Mouse (Mus musculus): ENCODE data around the gene Chn2. TPM values are rescaled to one million over a fixed set of nuclear protein-coding genes. Genes with fewer than 3 reads are reported as not detected.

The Chn2 gene
- polyA plus RNA-seq, 1 experiment from 2014 or later, result 31.9 TPM

GRCm38 (mm10) chr6:54264537-54264936 lies 225.2 kb downstream of the Chn2 start:
- ATAC-seq, result no peak
- H3K4me3 ChIP-seq, result no peak overlapping the region
- no peaks in the 10 kb centered on the region for H3K36me3 ChIP-seq (ENCODE audit: poor library complexity, severe bottlenecking)
- no peaks in the 10 kb centered on the region for H3K4me1 ChIP-seq
- H3K9ac ChIP-seq, result no peak overlapping the region
- H3K27me3 ChIP-seq, result no peaks in the 10 kb centered on the region
- no peaks in the 10 kb centered on the region for H3K9me3 ChIP-seq (replicated peaks)
- no peak overlapping the region for H3K4me2 ChIP-seq
- no peak overlapping the region for H3K27ac ChIP-seq
- WGBS, result 81% methylated on average over 7 of the region's 7 CpGs

- H3K9me3 ChIP-seq (replicated peaks), result no peaks in the 10 kb centered on the region
- WGBS, result 87% methylated on average over 6 of the region's 6 CpGs
- ATAC-seq, result no peak
- no peak overlapping the region for H3K4me2 ChIP-seq
- H3K4me3 ChIP-seq, result no peak overlapping the region
- H3K27me3 ChIP-seq, result no peaks in the 10 kb centered on the region
- H3K27ac ChIP-seq, result no peak overlapping the region
- H3K4me1 ChIP-seq, result no peaks in the 10 kb centered on the region
- no peak overlapping the region for H3K9ac ChIP-seq
- no peaks in the 10 kb centered on the region for H3K36me3 ChIP-seq (ENCODE audit: poor library complexity, severe bottlenecking)
Observed at GRCm38 (mm10) chr6:54265384-54265783, 226.0 kb downstream of the Chn2 start.

- 65% methylated on average over 14 of the region's 14 CpGs for WGBS
Observed at GRCm38 (mm10) chr6:54272556-54273378, 233.4 kb downstream of the Chn2 start.

GRCm38 (mm10) chr6:54273379-54273730 lies 234.0 kb downstream of the Chn2 start:
- Histone ChIP-seq H3K27ac (no peak overlapping the region), H3K4me2 (no peak overlapping the region), H3K4me1 (peaks cover 25% of the 10 kb centered on the region), H3K9ac (no peak overlapping the region), H3K4me3 (no peak overlapping the region), H3K9me3 (replicated peaks) (no peaks in the 10 kb centered on the region), H3K27me3 (no peaks in the 10 kb centered on the region), H3K36me3 (ENCODE audit: poor library complexity, severe bottlenecking) (no peaks in the 10 kb centered on the region)
- no peak for ATAC-seq
- 63% methylated on average over 6 of the region's 6 CpGs for WGBS

More at GRCm38 (mm10) chr6:54272556-54273378, 233.4 kb downstream of the Chn2 start:
- no peaks in the 10 kb centered on the region for H3K36me3 ChIP-seq (ENCODE audit: poor library complexity, severe bottlenecking)
- H3K4me3 ChIP-seq, result no peak overlapping the region
- no peaks in the 10 kb centered on the region for H3K27me3 ChIP-seq
- H3K4me2 ChIP-seq, result no peak overlapping the region
- no peak for ATAC-seq
- H3K27ac ChIP-seq, result no peak overlapping the region
- H3K4me1 ChIP-seq, result peaks cover 19% of the 10 kb centered on the region
- H3K9ac ChIP-seq, result no peak overlapping the region
- no peaks in the 10 kb centered on the region for H3K9me3 ChIP-seq (replicated peaks)

- ATAC-seq, result no peak
- no peaks in the 10 kb centered on the region for H3K9me3 ChIP-seq (replicated peaks)
- H3K4me3 ChIP-seq, result no peak overlapping the region
- peaks cover 24% of the 10 kb centered on the region for H3K4me1 ChIP-seq
- H3K36me3 ChIP-seq (ENCODE audit: poor library complexity, severe bottlenecking), result no peaks in the 10 kb centered on the region
- WGBS, result 83% methylated on average over 4 of the region's 4 CpGs
- no peak overlapping the region for H3K4me2 ChIP-seq
- H3K9ac ChIP-seq, result no peak overlapping the region
- no peak overlapping the region for H3K27ac ChIP-seq
- no peaks in the 10 kb centered on the region for H3K27me3 ChIP-seq
Observed at GRCm38 (mm10) chr6:54277234-54277633, 237.9 kb downstream of the Chn2 start.

GRCm38 (mm10) chr6:54277828-54278227 lies 238.5 kb downstream of the Chn2 start:
- Histone ChIP-seq H3K9ac (no peak overlapping the region), H3K4me3 (no peak overlapping the region), H3K9me3 (replicated peaks) (no peaks in the 10 kb centered on the region), H3K27me3 (no peaks in the 10 kb centered on the region), H3K4me2 (no peak overlapping the region), H3K4me1 (peaks cover 18% of the 10 kb centered on the region), H3K36me3 (ENCODE audit: poor library complexity, severe bottlenecking) (no peaks in the 10 kb centered on the region), H3K27ac (no peak overlapping the region)
- no peak; the same call in 1 of the 2 replicates for ATAC-seq
- WGBS, result 13% methylated on average over 5 of the region's 5 CpGs

GRCm38 (mm10) chr6:54278613-54279012 lies 239.3 kb downstream of the Chn2 start:
- WGBS, result 91% methylated on average over 2 of the region's 2 CpGs
- H3K4me2 ChIP-seq, result no peak overlapping the region
- ATAC-seq, result no peak
- peaks cover 14% of the 10 kb centered on the region for H3K4me1 ChIP-seq
- H3K27me3 ChIP-seq, result no peaks in the 10 kb centered on the region
- H3K27ac ChIP-seq, result no peak overlapping the region
- no peak overlapping the region for H3K4me3 ChIP-seq
- H3K9me3 ChIP-seq (replicated peaks), result no peaks in the 10 kb centered on the region
- H3K36me3 ChIP-seq (ENCODE audit: poor library complexity, severe bottlenecking), result no peaks in the 10 kb centered on the region
- no peak overlapping the region for H3K9ac ChIP-seq

- no peak for ATAC-seq
- no peak overlapping the region for H3K27ac ChIP-seq
- whole genome bisulfite sequencing, result 91% methylated on average over 11 of the region's 11 CpGs
- no peaks in the 10 kb centered on the region for H3K9me3 ChIP-seq (replicated peaks)
- H3K36me3 ChIP-seq (ENCODE audit: poor library complexity, severe bottlenecking), result no peaks in the 10 kb centered on the region
- H3K9ac ChIP-seq, result no peak overlapping the region
- H3K4me2 ChIP-seq, result no peak overlapping the region
- H3K4me3 ChIP-seq, result no peak overlapping the region
- H3K4me1 ChIP-seq, result peaks cover 14% of the 10 kb centered on the region
- no peaks in the 10 kb centered on the region for H3K27me3 ChIP-seq
Observed at GRCm38 (mm10) chr6:54279391-54279790, 240.0 kb downstream of the Chn2 start.

- H3K9ac ChIP-seq, result no peak overlapping the region
- no peak overlapping the region for H3K4me3 ChIP-seq
- H3K4me2 ChIP-seq, result no peak overlapping the region
- H3K27ac ChIP-seq, result no peak overlapping the region
- peaks cover 14% of the 10 kb centered on the region for H3K4me1 ChIP-seq
- WGBS, result 80% methylated on average over 6 of the region's 6 CpGs
- no peaks in the 10 kb centered on the region for H3K36me3 ChIP-seq (ENCODE audit: poor library complexity, severe bottlenecking)
- no peaks in the 10 kb centered on the region for H3K9me3 ChIP-seq (replicated peaks)
- ATAC-seq, result no peak
- no peaks in the 10 kb centered on the region for H3K27me3 ChIP-seq
Observed at GRCm38 (mm10) chr6:54280248-54280647, 240.9 kb downstream of the Chn2 start.

- H3K4me1 ChIP-seq, result peaks cover 2% of the 10 kb centered on the region
- H3K9ac ChIP-seq, result no peak overlapping the region
- WGBS, result 0% methylated on average over 1 of the region's 1 CpGs
- H3K4me2 ChIP-seq, result no peak overlapping the region
- H3K27me3 ChIP-seq, result no peaks in the 10 kb centered on the region
- H3K4me3 ChIP-seq, result no peak overlapping the region
- ATAC-seq, result no peak
- H3K9me3 ChIP-seq (replicated peaks), result no peaks in the 10 kb centered on the region
- H3K27ac ChIP-seq, result no peak overlapping the region
- H3K36me3 ChIP-seq (ENCODE audit: poor library complexity, severe bottlenecking), result no peaks in the 10 kb centered on the region
Observed at GRCm38 (mm10) chr6:54283299-54283698, 243.9 kb downstream of the Chn2 start.

GRCm38 (mm10) chr6:54284167-54284711 lies 244.9 kb downstream of the Chn2 start:
- Histone ChIP-seq H3K4me2 (no peak overlapping the region), H3K4me1 (no peaks in the 10 kb centered on the region), H3K36me3 (ENCODE audit: poor library complexity, severe bottlenecking) (no peaks in the 10 kb centered on the region), H3K9me3 (replicated peaks) (no peaks in the 10 kb centered on the region), H3K27me3 (no peaks in the 10 kb centered on the region), H3K9ac (no peak overlapping the region), H3K27ac (no peak overlapping the region), H3K4me3 (no peak overlapping the region)
- 91% methylated on average over 12 of the region's 12 CpGs for WGBS
- ATAC-seq, result no peak

- 76% methylated on average over 5 of the region's 5 CpGs for WGBS
- no peak for ATAC-seq
- no peak overlapping the region for H3K4me3 ChIP-seq
- no peaks in the 10 kb centered on the region for H3K36me3 ChIP-seq (ENCODE audit: poor library complexity, severe bottlenecking)
- H3K27ac ChIP-seq, result no peak overlapping the region
- H3K4me2 ChIP-seq, result no peak overlapping the region
- no peak overlapping the region for H3K9ac ChIP-seq
- H3K27me3 ChIP-seq, result no peaks in the 10 kb centered on the region
- H3K9me3 ChIP-seq (replicated peaks), result no peaks in the 10 kb centered on the region
- H3K4me1 ChIP-seq, result no peaks in the 10 kb centered on the region
Observed at GRCm38 (mm10) chr6:54286813-54287212, 247.5 kb downstream of the Chn2 start.

Data from forebrain, embryonic 13.5 days (tissue).